Mouse (Mus musculus) hindbrain, postnatal 0 days (tissue): ENCODE measurements around the gene 2310039H08Rik. TPM values are rescaled to one million over a fixed set of nuclear protein-coding genes. Genes with fewer than 3 reads are reported as not detected.
A peak's percentile ranks its signal among the peaks of the same experiment; 100 is the strongest.

ENCODE experiments used
- ATAC-seq: fragments of 200-750 bp; cut with Nextera tagmentation; 2 replicates; pipeline ENCODE4 v1.8.0; 2017; ENCODE audit warnings: mild to moderate bottlenecking, moderate TSS enrichment, moderate library complexity
- DNase-seq: peaks from one replicate; pipeline ENCODE4 v3.0.0-alpha.2; 2015; ENCODE audit warnings: low spot score
- H3K27ac ChIP-seq: fragments of 300-500 bp; sonication (generic); 2 replicates; pipeline ENCODE4 v1.5.1; 2014; ENCODE audit warnings: mild to moderate bottlenecking
- H3K27me3 ChIP-seq: fragments of 300-500 bp; sonication (generic); 2 replicates; pipeline ENCODE4 v1.6.1; 2014; ENCODE audit warnings: low read length, mixed read lengths; ENCODE audit not compliant: insufficient read depth
- H3K36me3 ChIP-seq: fragments of 300-500 bp; sonication (generic); 2 replicates; pipeline ENCODE4 v1.6.1; 2014; ENCODE audit warnings: low read length, mixed read lengths; ENCODE audit not compliant: insufficient read depth
- H3K4me1 ChIP-seq: fragments of 300-500 bp; sonication (generic); 2 replicates; pipeline ENCODE4 v1.6.1; 2014; ENCODE audit warnings: antibody characterized with exemption, low read length, mixed read lengths; ENCODE audit not compliant: insufficient read depth
- H3K4me2 ChIP-seq: fragments of 300-500 bp; sonication (generic); 2 replicates; pipeline ENCODE4 v1.6.1; 2014; ENCODE audit warnings: low read depth, mild to moderate bottlenecking, low read length, moderate library complexity, mixed read lengths
- H3K4me3 ChIP-seq: fragments of 300-500 bp; sonication (generic); 2 replicates; pipeline ENCODE4 v1.5.1; 2014; ENCODE audit warnings: low read length
- H3K9ac ChIP-seq: fragments of 300-500 bp; sonication (generic); replicated peaks from 2 replicates; pipeline ENCODE4 v1.6.1; 2014; ENCODE audit warnings: mild to moderate bottlenecking, low read length, moderate library complexity, mixed read lengths
- H3K9me3 ChIP-seq: fragments of 300-500 bp; sonication (generic); 2 replicates; pipeline ENCODE4 v1.6.1; 2016; ENCODE audit warnings: low read length, mixed read lengths
- CTCF ChIP-seq: IDR thresholded peaks from 2 replicates; pipeline ENCODE4 v1.5.1; 2016; ENCODE audit warnings: antibody characterized with exemption, control low read depth, low read depth
- WGBS: fragments of 180-500 bp; shearing (Covaris S2); extraction: QIAGEN DNeasy Blood & Tissue Kit; methylation state at CpG from one replicate; pipeline ENCODE4 v1.1.7; 2014; 5-methylcytosine and 5-hydroxymethylcytosine counted together
- polyA plus RNA-seq: library from polyadenylated mRNA; unstranded; fragments of >200 nt; fragmentation: Nextera tagmentation; extraction: Ambion mirVana; gene quantifications from 2 replicates; pipeline ENCODE4 v1.2.1, GENCODE M21; 2015
- total RNA-seq: library from RNA; depleted of rRNA; stranded (reverse); fragments of >200 nt; gene quantifications from 2 replicates; pipeline ENCODE4 v1.2.3, GENCODE M21; 2014

2310039H08Rik gene
- total and polyA plus RNA-seq, 2 experiments from 2014 or later: 46.4 to 64.7 TPM

DNA sequence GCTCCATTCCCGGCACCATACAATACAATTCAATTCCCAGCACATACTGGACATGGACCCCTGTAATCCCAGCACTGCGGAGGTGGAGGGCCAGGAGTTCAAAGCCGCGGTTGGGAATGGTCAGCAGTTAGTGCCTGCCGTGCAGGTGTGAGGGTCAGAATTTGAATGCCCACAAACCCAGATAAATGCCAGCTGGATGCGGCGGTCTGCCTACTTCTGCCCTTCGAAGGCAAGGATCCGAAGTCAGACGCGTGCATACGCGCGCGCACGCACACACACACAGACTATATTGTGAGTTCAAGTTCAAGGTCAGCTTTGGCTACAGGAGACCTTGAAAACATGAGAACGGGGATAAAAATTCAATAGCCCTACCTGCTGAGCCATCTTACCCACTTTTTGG, 819 bp upstream of the 2310039H08Rik start:
- Histone ChIP-seq H3K36me3 (peaks cover 21% of the 10 kb centered on the region), H3K9ac (peak overlapping the region; percentile 68; the same call in 1 of the 2 replicates), H3K4me1 (no peaks in the 10 kb centered on the region; the same call in 1 of the 2 replicates), H3K27ac (peak overlapping the region; percentile 70), H3K9me3 (no peaks in the 10 kb centered on the region), H3K4me3 (peak overlapping the region; percentile 67), H3K4me2 (peak overlapping the region; percentile 98), H3K27me3 (no peaks in the 10 kb centered on the region)
- no peak for TF ChIP-seq CTCF
- no peak for ATAC-seq
- 57% methylated on average over 17 of the region's 17 CpGs for whole genome bisulfite sequencing
- DNase-seq: no peak

DNA sequence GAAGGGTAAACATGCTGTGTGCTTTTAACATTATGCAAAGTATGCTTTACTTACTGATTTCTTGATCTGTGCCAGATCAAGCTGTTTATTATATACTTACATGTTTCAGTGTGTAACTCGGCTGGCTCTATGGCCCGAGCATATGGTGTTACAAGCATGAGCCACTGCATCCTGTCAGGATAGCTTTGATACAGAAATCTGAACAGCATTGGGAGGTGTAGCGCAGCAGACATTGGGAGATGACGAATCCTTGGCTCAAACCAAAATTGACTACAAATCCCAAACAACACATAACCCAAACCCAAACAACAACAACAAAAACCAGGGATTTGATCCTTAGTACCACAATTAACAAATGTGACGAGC, 414 bp upstream of the 2310039H08Rik start:
- H3K27me3 ChIP-seq: no peaks in the 10 kb centered on the region
- H3K9ac ChIP-seq: peak overlapping the region; percentile 68
- peak overlapping the region; percentile 67 for H3K4me3 ChIP-seq
- no peaks in the 10 kb centered on the region; the same call in 1 of the 2 replicates for H3K4me1 ChIP-seq
- peak overlapping the region; percentile 98 for H3K4me2 ChIP-seq
- no peaks in the 10 kb centered on the region for H3K9me3 ChIP-seq
- ATAC-seq (peak; percentile 62), DNase-seq (no peak)
- H3K27ac ChIP-seq: peak overlapping the region; percentile 70
- peaks cover 22% of the 10 kb centered on the region for H3K36me3 ChIP-seq
- no peak for TF ChIP-seq CTCF
- WGBS: 6% methylated on average over 5 of the region's 5 CpGs

DNA sequence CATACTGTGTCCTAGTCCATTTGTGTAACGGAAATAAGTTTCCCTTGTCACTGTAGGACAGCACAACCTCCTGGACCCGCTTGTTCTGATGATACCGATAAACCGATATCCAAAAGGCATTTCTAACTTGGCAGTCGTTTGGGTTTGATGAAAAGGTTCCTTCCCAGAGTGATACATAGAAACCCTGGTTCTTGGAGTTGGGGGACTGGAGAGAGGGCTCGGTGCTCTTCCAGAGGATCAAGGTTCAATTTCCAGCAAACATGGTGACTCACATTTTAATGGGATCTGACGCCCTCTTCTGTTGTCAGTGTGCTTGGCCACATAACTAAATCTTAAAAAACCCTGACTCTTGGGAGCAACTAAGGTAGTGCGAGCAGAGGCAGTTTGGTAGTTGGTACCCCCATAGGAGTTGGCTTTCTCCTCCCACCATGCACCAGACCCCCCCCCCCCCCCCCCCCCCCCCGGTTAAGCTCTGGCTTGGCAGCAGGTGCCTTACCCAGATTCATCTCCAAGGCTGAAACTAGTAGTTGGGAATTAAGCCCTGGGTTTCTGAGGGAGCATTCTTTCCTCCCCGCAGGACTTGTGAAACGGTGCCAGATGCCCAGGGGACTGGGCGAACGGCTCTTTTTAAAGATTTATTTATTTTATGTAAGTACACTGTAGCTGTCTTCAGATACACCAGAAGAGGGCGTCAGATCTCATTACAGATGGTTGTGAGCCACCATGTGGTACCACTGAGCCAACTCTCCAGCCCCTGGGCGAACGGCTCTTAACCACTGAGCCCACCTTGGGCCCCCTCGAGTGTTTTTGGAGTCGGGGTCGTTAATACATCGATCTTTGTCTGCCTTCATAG, 1.1 kb downstream of the 2310039H08Rik start:
- 6% methylated on average over 20 of the region's 20 CpGs for WGBS
- ATAC-seq: 0 out of 2 replicates have a peak, but pooled peaks have one; percentile 28
- Histone ChIP-seq H3K4me2 (peak overlapping the region; percentile 98), H3K27me3 (no peaks in the 10 kb centered on the region), H3K4me1 (no peaks in the 10 kb centered on the region; the same call in 1 of the 2 replicates), H3K4me3 (peak overlapping the region; percentile 67), H3K9me3 (no peaks in the 10 kb centered on the region), H3K9ac (peak overlapping the region; percentile 68), H3K36me3 (peaks cover 36% of the 10 kb centered on the region), H3K27ac (peak overlapping the region; percentile 70)
- peak; percentile 37 for DNase-seq
- peak; percentile 51 for TF ChIP-seq CTCF

- Histone ChIP-seq H3K36me3 (peaks cover 41% of the 10 kb centered on the region), H3K4me2 (no peak overlapping the region)
- ATAC-seq: no peak
Observed at GRCm38 (mm10) chr17:46774131-46774472, 1.7 kb downstream of the 2310039H08Rik start.

DNA sequence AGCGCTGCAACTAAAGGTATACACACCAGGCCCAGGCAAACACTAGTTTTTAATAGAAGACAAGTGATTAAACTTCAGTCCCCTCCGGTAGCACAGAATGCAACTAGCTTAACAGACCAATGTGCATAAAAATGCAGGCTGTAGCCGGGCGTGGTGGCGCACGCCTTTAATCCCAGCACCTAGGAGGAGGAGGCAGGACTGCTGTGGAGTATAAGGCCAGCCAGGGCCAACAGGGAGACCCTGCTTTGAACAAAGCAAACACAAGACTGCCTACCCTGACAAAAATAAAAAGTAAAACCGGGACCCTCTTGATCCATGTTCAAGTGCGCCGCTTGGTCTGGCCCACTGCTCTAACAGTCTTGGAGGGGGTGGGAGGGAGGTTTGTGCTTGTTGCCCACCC, 2.6 kb downstream of the 2310039H08Rik start:
- H3K9ac ChIP-seq: no peak overlapping the region
- H3K27ac ChIP-seq: no peak overlapping the region
- H3K4me1 ChIP-seq: no peaks in the 10 kb centered on the region; the same call in 1 of the 2 replicates
- no peaks in the 10 kb centered on the region for H3K27me3 ChIP-seq
- H3K36me3 ChIP-seq: peaks cover 49% of the 10 kb centered on the region
- no peak for TF ChIP-seq CTCF
- H3K4me2 ChIP-seq: no peak overlapping the region
- no peaks in the 10 kb centered on the region for H3K9me3 ChIP-seq
- no peak for ATAC-seq
- no peak overlapping the region for H3K4me3 ChIP-seq
- DNase-seq: no peak
- 96% methylated on average over 9 of the region's 9 CpGs for WGBS

More at GRCm38 (mm10) chr17:46774131-46774472, 1.7 kb downstream of the 2310039H08Rik start:
- DNase-seq: no peak
- no peaks in the 10 kb centered on the region for H3K27me3 ChIP-seq
- H3K9me3 ChIP-seq: no peaks in the 10 kb centered on the region
- no peak overlapping the region for H3K9ac ChIP-seq
- no peak overlapping the region for H3K4me3 ChIP-seq
- 25% methylated on average over 2 of the region's 2 CpGs for WGBS
- TF ChIP-seq CTCF: no peak
- peak overlapping the region; percentile 45; the same call in 1 of the 2 replicates for H3K27ac ChIP-seq
- H3K4me1 ChIP-seq: no peaks in the 10 kb centered on the region; the same call in 1 of the 2 replicates

DNA sequence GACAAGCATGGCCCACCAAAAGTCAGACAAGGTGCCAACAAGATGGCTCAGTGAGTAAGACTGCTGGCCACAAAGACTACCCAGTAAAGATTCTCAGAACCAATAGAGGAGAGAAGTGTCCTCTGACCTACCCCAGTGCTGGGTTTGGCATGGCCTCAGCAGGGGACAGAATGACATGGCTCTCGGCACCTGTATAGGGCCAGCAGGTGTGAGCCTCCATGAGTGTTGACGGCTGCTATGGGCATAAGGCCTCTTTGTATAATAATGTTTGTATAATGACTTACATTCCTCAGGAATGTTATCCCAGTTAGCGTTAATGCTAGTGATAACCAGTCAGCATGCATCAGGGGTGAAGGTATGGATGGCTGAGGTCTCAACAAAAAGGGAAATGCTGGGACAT, 3.7 kb downstream of the 2310039H08Rik start:
- no peak for TF ChIP-seq CTCF
- ATAC-seq (no peak), DNase-seq (no peak)
- H3K27ac ChIP-seq: no peak overlapping the region
- WGBS: 88% methylated on average over 3 of the region's 3 CpGs
- no peak overlapping the region for H3K9ac ChIP-seq
- no peaks in the 10 kb centered on the region for H3K27me3 ChIP-seq
- no peak overlapping the region for H3K4me3 ChIP-seq
- peaks cover 49% of the 10 kb centered on the region for H3K36me3 ChIP-seq
- no peaks in the 10 kb centered on the region; the same call in 1 of the 2 replicates for H3K4me1 ChIP-seq
- no peaks in the 10 kb centered on the region for H3K9me3 ChIP-seq
- H3K4me2 ChIP-seq: no peak overlapping the region

GRCm38 (mm10) chr17:46781876-46782275, 9.4 kb downstream of the 2310039H08Rik start:
- DNase-seq (no peak), ATAC-seq (no peak; the same call in 1 of the 2 replicates)
- Histone ChIP-seq H3K9me3 (no peaks in the 10 kb centered on the region), H3K36me3 (peaks cover 28% of the 10 kb centered on the region), H3K4me1 (no peaks in the 10 kb centered on the region), H3K27me3 (no peaks in the 10 kb centered on the region), H3K9ac (peak overlapping the region; percentile 69), H3K4me2 (peak overlapping the region; percentile 54), H3K27ac (peak overlapping the region; percentile 91), H3K4me3 (peak overlapping the region; percentile 70)
- 1% methylated on average over 11 of the region's 11 CpGs for WGBS
- TF ChIP-seq CTCF: no peak
